Mouse (Mus musculus) kidney, adult 2 months (tissue): ENCODE results near the gene Gipc2. TPM values are rescaled to one million over a fixed set of nuclear protein-coding genes. Genes with fewer than 3 reads are reported as not detected.

Source experiments
- DNase-seq: peaks from one replicate; pipeline ENCODE4 v3.0.0; 2021
- H3K27ac ChIP-seq: fragments of 200-500 bp; 2 replicates; pipeline ENCODE4 v1.5.1; 2012; ENCODE audit warnings: low read depth, low read length, control low read depth, inconsistent platforms; ENCODE audit not compliant: insufficient read depth
- H3K27me3 ChIP-seq: fragments of 200-500 bp; replicated peaks from 2 replicates; pipeline ENCODE4 v1.6.1; 2012; ENCODE audit warnings: mild to moderate bottlenecking, moderate library complexity, low read length, inconsistent platforms; ENCODE audit not compliant: control insufficient read depth, insufficient read depth
- H3K36me3 ChIP-seq: fragments of 200-500 bp; 2 replicates; pipeline ENCODE4 v1.6.1; 2012; ENCODE audit warnings: mild to moderate bottlenecking, moderate library complexity, low read length, inconsistent platforms; ENCODE audit not compliant: control insufficient read depth, insufficient read depth
- H3K4me1 ChIP-seq: fragments of 200-500 bp; 2 replicates; pipeline ENCODE4 v1.6.1; 2011; ENCODE audit warnings: low read length; ENCODE audit not compliant: control insufficient read depth, insufficient read depth
- H3K4me3 ChIP-seq: fragments of 200-500 bp; 2 replicates; pipeline ENCODE4 v1.5.1; 2011; ENCODE audit warnings: mild to moderate bottlenecking, low read depth, low read length, control low read depth; ENCODE audit not compliant: insufficient read depth
- CTCF ChIP-seq: fragments of 200-500 bp; conservative IDR thresholded peaks from 2 replicates; pipeline ENCODE4 v1.5.1; 2011; ENCODE audit warnings: low read depth, mild to moderate bottlenecking, control low read depth, low read length, moderate library complexity, mixed read lengths; ENCODE audit not compliant: insufficient read depth, insufficient read length
- POLR2A ChIP-seq: fragments of 200-500 bp; IDR thresholded peaks from one replicate; pipeline ENCODE4 v1.6.1; 2011; ENCODE audit warnings: low read depth, low read length, control low read depth
- WGBS: fragments of 180-500 bp; shearing (Covaris S2); methylation state at CpG from one replicate; pipeline ENCODE4 v1.1.7; 2018; 5-methylcytosine and 5-hydroxymethylcytosine counted together
- polyA plus RNA-seq: library from polyadenylated mRNA; depleted of rRNA; stranded (reverse); fragments of >200 nt; gene quantifications from 2 replicates; pipeline ENCODE4 v1.2.3, GENCODE M21; 2012

Gipc2 gene
- polyA plus RNA-seq, 1 experiment, result 146 TPM

- TF ChIP-seq CTCF (no peak; the same call in 1 of the 2 replicates), POLR2A (no peak)
- no peaks in the 10 kb centered on the region for H3K4me1 ChIP-seq
- WGBS, result 95% methylated on average over 7 of the region's 7 CpGs
- H3K27ac ChIP-seq, result no peak overlapping the region
- H3K27me3 ChIP-seq, result no peaks in the 10 kb centered on the region
- no peaks in the 10 kb centered on the region for H3K36me3 ChIP-seq
- H3K4me3 ChIP-seq, result no peak overlapping the region
- DNase-seq, result no peak
Observed at GRCm38 (mm10) chr3:152101459-152101858, 64.6 kb downstream of the Gipc2 start.

GRCm38 (mm10) chr3:152100119-152100818, 65.8 kb downstream of the Gipc2 start:
- WGBS, result 70% methylated on average over 11 of the region's 11 CpGs
- no peaks in the 10 kb centered on the region for H3K4me1 ChIP-seq
- H3K27ac ChIP-seq, result no peak overlapping the region
- no peaks in the 10 kb centered on the region for H3K27me3 ChIP-seq
- no peak for DNase-seq
- H3K36me3 ChIP-seq, result no peaks in the 10 kb centered on the region
- TF ChIP-seq CTCF (no peak), POLR2A (no peak)
- no peak overlapping the region for H3K4me3 ChIP-seq

- Histone ChIP-seq H3K4me3 (no peak overlapping the region), H3K27me3 (no peaks in the 10 kb centered on the region), H3K36me3 (no peaks in the 10 kb centered on the region), H3K27ac (no peak overlapping the region), H3K4me1 (no peaks in the 10 kb centered on the region)
- peak; percentile 25 for DNase-seq
- TF ChIP-seq POLR2A (no peak), CTCF (no peak)
- WGBS, result 16% methylated on average over 3 of the region's 3 CpGs
Observed at GRCm38 (mm10) chr3:152095030-152095429, 71.0 kb downstream of the Gipc2 start.

GRCm38 (mm10) chr3:152092385-152093057, 73.5 kb downstream of the Gipc2 start:
- no peak for DNase-seq
- H3K27ac ChIP-seq, result no peak overlapping the region
- peak overlapping the region; percentile 12; the same call in 1 of the 2 replicates for H3K4me3 ChIP-seq
- no peaks in the 10 kb centered on the region for H3K36me3 ChIP-seq
- H3K27me3 ChIP-seq, result no peaks in the 10 kb centered on the region
- TF ChIP-seq CTCF (0 out of 2 replicates have a peak, but pooled peaks have one; percentile 19), POLR2A (no peak)
- 52% methylated on average over 34 of the region's 34 CpGs for WGBS
- H3K4me1 ChIP-seq, result no peaks in the 10 kb centered on the region

GRCm38 (mm10) chr3:152089178-152089577, 76.9 kb downstream of the Gipc2 start:
- peak; percentile 66 for DNase-seq
- peak; percentile 95 for TF ChIP-seq CTCF
- no peak for TF ChIP-seq POLR2A
- Histone ChIP-seq H3K4me1 (no peaks in the 10 kb centered on the region), H3K4me3 (no peak overlapping the region), H3K27ac (no peak overlapping the region), H3K27me3 (no peaks in the 10 kb centered on the region), H3K36me3 (no peaks in the 10 kb centered on the region)
- WGBS, result 3% methylated on average over 4 of the region's 4 CpGs

GRCm38 (mm10) chr3:152081381-152081780, 84.6 kb downstream of the Gipc2 start:
- 92% methylated on average over 3 of the region's 3 CpGs for WGBS
- DNase-seq, result no peak
- H3K36me3 ChIP-seq, result no peaks in the 10 kb centered on the region
- H3K27me3 ChIP-seq, result no peaks in the 10 kb centered on the region; the same call in 1 of the 2 replicates
- no peak overlapping the region for H3K27ac ChIP-seq
- H3K4me1 ChIP-seq, result no peaks in the 10 kb centered on the region
- no peak for TF ChIP-seq CTCF
- H3K4me3 ChIP-seq, result no peak overlapping the region

- H3K4me3 ChIP-seq, result no peak overlapping the region
- H3K36me3 ChIP-seq, result no peaks in the 10 kb centered on the region
- no peak for DNase-seq
- no peak for TF ChIP-seq CTCF
- TF ChIP-seq POLR2A, result no peak
- H3K27me3 ChIP-seq, result no peaks in the 10 kb centered on the region; the same call in 1 of the 2 replicates
- H3K4me1 ChIP-seq, result no peaks in the 10 kb centered on the region; the same call in 1 of the 2 replicates
- 50% methylated on average over 7 of the region's 7 CpGs for whole genome bisulfite sequencing
- peak overlapping the region; percentile 9; the same call in 1 of the 2 replicates for H3K27ac ChIP-seq
Observed at GRCm38 (mm10) chr3:152076088-152076487, 89.9 kb downstream of the Gipc2 start.
